Mouse (Mus musculus) ES-E14 (cell line): ENCODE data around the gene Cd163. TPM values are rescaled to one million over a fixed set of nuclear protein-coding genes. Genes with fewer than 3 reads are reported as not detected.
"Not testable (repeated sequence)": the region's sequence is repeated elsewhere in the genome, so short reads cannot be mapped to it uniquely, and the experiment has no call there.

Experiments used
- DNase-seq: peaks from one replicate; pipeline ENCODE4 v3.0.0-alpha.2; 2013; ENCODE audit warnings: low read depth, low spot score
- H3K27ac ChIP-seq: 2 replicates; pipeline ENCODE4 v1.5.1; 2012; ENCODE audit warnings: low read depth, mild to moderate bottlenecking, low read length, moderate library complexity, mixed read lengths; ENCODE audit not compliant: poor library complexity, insufficient read depth, severe bottlenecking
- H3K36me3 ChIP-seq: 2 replicates; pipeline ENCODE4 v1.6.1; 2012; ENCODE audit warnings: mild to moderate bottlenecking, low read length, moderate library complexity, mixed read lengths; ENCODE audit not compliant: control insufficient read depth, poor library complexity, insufficient read depth, severe bottlenecking
- H3K4me1 ChIP-seq, 2 experiments: fragments of 150-350 bp in 1 of 2; sonication (generic) in 1 of 2; 2 replicates each; pipeline ENCODE4 v1.6.1; 2012; ENCODE audit warnings: low read length in 2 of 2, mild to moderate bottlenecking in 1 of 2, mixed read lengths in 1 of 2; ENCODE audit not compliant: control insufficient read depth in 2 of 2, insufficient read depth in 2 of 2, poor library complexity in 1 of 2
- H3K4me3 ChIP-seq, 2 experiments: fragments of 150-350 bp in 1 of 2; sonication (generic) in 1 of 2; 2 replicates each; pipeline ENCODE4 v1.5.1; 2012; ENCODE audit warnings: low read length in 2 of 2, low read depth in 1 of 2, mild to moderate bottlenecking in 1 of 2, mixed read lengths in 1 of 2; ENCODE audit not compliant: insufficient read depth in 1 of 2, poor library complexity in 1 of 2, severe bottlenecking in 1 of 2
- H3K9ac ChIP-seq: 2 replicates; pipeline ENCODE4 v1.6.1; 2012; ENCODE audit warnings: low read depth, mild to moderate bottlenecking, low read length, mixed read lengths; ENCODE audit not compliant: poor library complexity, insufficient read depth, severe bottlenecking
- H3K9me3 ChIP-seq: fragments of 150-350 bp; sonication (generic); 2 replicates; pipeline ENCODE4 v1.6.1; 2012; ENCODE audit warnings: low read depth, mild to moderate bottlenecking, low read length; ENCODE audit not compliant: control insufficient read depth, insufficient read depth
- CHD2 ChIP-seq: IDR thresholded peaks from 2 replicates; pipeline ENCODE4 v1.6.1; 2014; ENCODE audit warnings: mild to moderate bottlenecking, low read depth, low read length, inconsistent platforms
- HCFC1 ChIP-seq: IDR thresholded peaks from 2 replicates; pipeline ENCODE4 v1.6.1; 2012; ENCODE audit warnings: low read length, inconsistent platforms, borderline replicate concordance; ENCODE audit not compliant: insufficient read depth
- MAFK ChIP-seq: IDR thresholded peaks from 2 replicates; pipeline ENCODE4 v1.6.1; 2014; ENCODE audit warnings: mild to moderate bottlenecking, low read depth, low read length, inconsistent platforms; ENCODE audit not compliant: insufficient read depth
- ZC3H11A ChIP-seq: IDR thresholded peaks from 2 replicates; pipeline ENCODE4 v1.6.1; 2012; ENCODE audit warnings: low read depth, mild to moderate bottlenecking, inconsistent platforms, low read length, borderline replicate concordance
- ZNF384 ChIP-seq: IDR thresholded peaks from 2 replicates; pipeline ENCODE4 v1.6.1; 2012; ENCODE audit warnings: low read depth, low read length, inconsistent platforms
- in situ Hi-C, 2 experiments: fragments of 600-800 bp; cut with MboI; formaldehyde crosslinking; loops; one replicate each; pipeline ENCODE4 v1.15.1; 2025; ENCODE audit warnings: low sequenced_read_pairs in 2 of 2, inconsistent platforms in 1 of 2; ENCODE audit not compliant: unreplicated experiment in 2 of 2
- total RNA-seq: library from RNA; depleted of rRNA; stranded (reverse); fragments of 300-350 nt; gene quantifications from 2 replicates; pipeline ENCODE4 v1.2.3, GENCODE M21; 2012

The Cd163 gene
- total RNA-seq, 1 experiment: 0.22 TPM

DNA sequence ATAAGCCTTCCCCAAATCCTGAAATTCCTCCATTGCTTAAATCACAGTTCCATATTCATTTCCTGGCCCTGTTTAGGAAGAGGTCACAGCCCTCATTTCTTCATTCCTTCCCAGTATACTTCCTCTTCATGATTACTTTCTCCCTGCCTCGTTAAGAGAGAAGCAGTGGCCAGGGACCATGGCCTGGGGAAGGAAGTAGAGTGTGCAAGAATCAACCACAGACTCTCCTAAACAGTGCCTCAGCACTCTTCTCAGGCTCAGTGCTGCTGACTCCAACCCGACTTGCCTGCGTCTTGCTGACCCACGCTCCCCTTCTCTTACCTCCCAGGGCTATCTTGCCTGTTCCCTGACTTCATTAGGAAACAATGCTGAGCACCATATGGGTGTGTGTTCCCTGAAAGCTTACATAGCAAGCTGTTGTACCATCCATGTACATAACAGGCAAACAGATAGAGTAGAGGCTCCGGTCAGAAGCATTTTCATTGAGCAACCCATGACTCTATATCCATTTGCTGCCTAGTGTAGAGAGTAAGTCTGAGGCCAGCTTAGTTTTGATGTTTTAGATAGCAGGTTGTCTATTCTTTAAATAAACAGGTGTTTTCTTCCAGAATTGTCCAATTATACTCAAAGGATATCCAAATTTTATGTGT lies 31.1 kb upstream of the Cd163 start:
- in situ Hi-C loops: no loop called here
- H3K4me3 ChIP-seq: no peak overlapping the region

DNA sequence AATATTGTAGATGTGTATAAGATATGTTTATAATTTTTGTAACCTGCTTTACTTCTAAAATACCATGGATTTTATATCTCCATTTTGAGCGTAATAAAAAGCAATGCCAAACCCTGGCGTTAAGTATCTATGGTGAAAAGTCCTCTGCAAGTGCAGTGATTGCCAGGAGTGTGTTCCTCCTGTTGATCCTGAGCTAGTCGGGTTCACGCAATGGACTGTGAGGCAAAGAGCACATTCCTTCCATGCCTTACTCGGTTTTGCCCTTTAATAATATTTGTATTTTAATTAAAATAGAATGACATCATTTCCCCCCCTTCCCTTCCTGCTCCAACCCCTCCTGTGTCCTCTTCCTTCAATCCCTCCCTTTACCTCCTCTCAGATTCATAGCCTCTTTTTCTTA lies 26.8 kb upstream of the Cd163 start:
- H3K9me3 ChIP-seq: no peaks in the 10 kb centered on the region; the same call in 1 of the 2 replicates
- H3K36me3 ChIP-seq: no peaks in the 10 kb centered on the region
- H3K4me3 ChIP-seq: no peak overlapping the region
- H3K27ac ChIP-seq: no peak overlapping the region
- no peaks in the 10 kb centered on the region for H3K4me1 ChIP-seq
- TF ChIP-seq ZC3H11A: no peak
- no peak for TF ChIP-seq CHD2
- TF ChIP-seq ZNF384: no peak
- TF ChIP-seq MAFK: no peak
- TF ChIP-seq HCFC1: no peak
- no peak for DNase-seq
- in situ Hi-C loops: no loop called here
- no peak overlapping the region for H3K9ac ChIP-seq

More for the DNA sequence above, 31.1 kb upstream of the Cd163 start:
- Histone ChIP-seq H3K36me3 (no peaks in the 10 kb centered on the region), H3K9me3 (no peaks in the 10 kb centered on the region), H3K9ac (no peak overlapping the region), H3K4me1 (no peaks in the 10 kb centered on the region), H3K27ac (no peak overlapping the region)
- DNase-seq: no peak
- no peak for TF ChIP-seq CHD2
- no peak for TF ChIP-seq ZNF384
- no peak for TF ChIP-seq ZC3H11A
- no peak for TF ChIP-seq HCFC1
- no peak for TF ChIP-seq MAFK

DNA sequence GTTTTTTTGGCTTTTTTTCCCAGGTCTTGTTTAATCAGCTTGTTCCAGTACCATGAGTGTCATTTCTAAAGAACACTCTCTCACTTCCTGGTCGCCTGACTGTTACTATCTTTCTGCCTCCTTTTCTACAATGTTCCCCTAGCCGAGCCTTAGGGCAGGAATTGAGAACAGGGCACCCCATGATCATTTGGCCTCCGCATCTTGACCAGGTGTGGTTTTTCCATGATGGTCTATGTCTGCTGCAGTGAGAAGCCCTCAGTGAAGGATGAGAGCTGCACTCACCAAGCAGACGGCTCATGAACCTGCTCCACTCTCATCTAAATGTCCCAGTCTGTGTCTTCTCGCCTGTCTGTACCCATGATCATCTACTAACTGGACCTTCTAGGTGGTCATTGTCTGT lies 26.2 kb upstream of the Cd163 start:
- H3K9me3 ChIP-seq: no peaks in the 10 kb centered on the region; the same call in 1 of the 2 replicates
- no peaks in the 10 kb centered on the region for H3K4me1 ChIP-seq
- no peak for DNase-seq
- no peak overlapping the region for H3K4me3 ChIP-seq
- in situ Hi-C loops: no loop called here
- H3K9ac ChIP-seq: no peak overlapping the region
- no peaks in the 10 kb centered on the region for H3K36me3 ChIP-seq
- no peak for TF ChIP-seq MAFK
- TF ChIP-seq CHD2: no peak
- no peak for TF ChIP-seq ZC3H11A
- no peak for TF ChIP-seq HCFC1
- no peak for TF ChIP-seq ZNF384
- no peak overlapping the region for H3K27ac ChIP-seq

DNA sequence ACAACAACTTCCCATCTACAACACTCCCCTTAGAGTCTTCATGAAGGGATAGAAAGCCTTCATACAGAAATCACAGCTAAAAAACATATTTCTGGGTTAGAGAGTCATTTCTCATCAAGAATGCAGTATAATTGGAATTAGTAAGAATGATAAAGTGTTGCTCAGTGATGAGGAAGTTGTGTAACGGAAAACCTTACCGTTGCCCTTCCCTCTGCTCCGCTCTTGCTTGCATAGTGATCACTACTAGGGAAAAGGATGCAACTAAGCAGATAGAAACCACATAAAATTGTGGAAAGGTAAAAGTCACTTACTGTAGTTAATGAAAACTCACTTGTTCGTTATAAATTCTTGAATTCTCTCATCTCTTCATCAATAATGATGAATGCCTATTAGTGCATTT lies 21.7 kb upstream of the Cd163 start:
- no peaks in the 10 kb centered on the region for H3K36me3 ChIP-seq
- H3K27ac ChIP-seq: no peak overlapping the region
- no peaks in the 10 kb centered on the region for H3K4me1 ChIP-seq
- no peaks in the 10 kb centered on the region; the same call in 1 of the 2 replicates for H3K9me3 ChIP-seq
- H3K9ac ChIP-seq: no peak overlapping the region
- no peak for TF ChIP-seq ZC3H11A
- TF ChIP-seq HCFC1: no peak
- TF ChIP-seq MAFK: no peak
- no peak for TF ChIP-seq ZNF384
- TF ChIP-seq CHD2: no peak
- in situ Hi-C loops: no loop called here
- no peak overlapping the region for H3K4me3 ChIP-seq
- no peak for DNase-seq

DNA sequence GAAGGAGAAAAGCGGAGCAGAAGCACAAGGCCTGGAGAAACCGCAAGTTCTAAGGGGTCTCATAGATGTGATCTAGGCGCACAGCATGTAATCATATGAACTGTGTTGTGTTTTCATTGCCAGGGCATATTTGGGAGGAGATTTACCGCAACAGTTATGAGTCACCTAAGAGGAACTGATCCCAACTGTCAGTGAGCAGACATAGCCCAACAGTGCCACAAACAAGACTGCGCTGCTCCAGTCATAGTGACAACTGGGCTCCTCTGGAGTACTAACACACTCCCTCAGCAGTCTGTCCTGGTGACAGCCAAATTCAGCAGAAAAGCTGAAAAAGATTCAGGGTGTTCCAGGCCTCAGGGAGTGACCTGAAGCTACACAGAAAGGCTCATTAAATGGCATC lies 7.1 kb upstream of the Cd163 start:
- in situ Hi-C loops: not testable (repeated sequence)

More for the DNA sequence above, 7.1 kb upstream of the Cd163 start:
- DNase-seq, H3K27ac ChIP-seq, H3K9me3 ChIP-seq, H3K4me1 ChIP-seq, H3K4me3 ChIP-seq, H3K9ac ChIP-seq, H3K36me3 ChIP-seq: not testable (repeated sequence)
